Mouse (Mus musculus) bone marrow, adult 2 months (tissue): ENCODE measurements around the gene Ttc39b.

Source experiments
- CTCF ChIP-seq: fragments of 200-500 bp; IDR thresholded peaks from 2 replicates; pipeline ENCODE4 v1.5.1; 2011; ENCODE audit warnings: low read length, control low read depth; ENCODE audit not compliant: control insufficient read depth, insufficient read depth
- POLR2A ChIP-seq: fragments of 200-500 bp; IDR thresholded peaks from 2 replicates; pipeline ENCODE4 v1.6.1; 2011; ENCODE audit warnings: low read depth, mild to moderate bottlenecking, control low read depth, low read length, borderline replicate concordance; ENCODE audit not compliant: control insufficient read depth

DNA sequence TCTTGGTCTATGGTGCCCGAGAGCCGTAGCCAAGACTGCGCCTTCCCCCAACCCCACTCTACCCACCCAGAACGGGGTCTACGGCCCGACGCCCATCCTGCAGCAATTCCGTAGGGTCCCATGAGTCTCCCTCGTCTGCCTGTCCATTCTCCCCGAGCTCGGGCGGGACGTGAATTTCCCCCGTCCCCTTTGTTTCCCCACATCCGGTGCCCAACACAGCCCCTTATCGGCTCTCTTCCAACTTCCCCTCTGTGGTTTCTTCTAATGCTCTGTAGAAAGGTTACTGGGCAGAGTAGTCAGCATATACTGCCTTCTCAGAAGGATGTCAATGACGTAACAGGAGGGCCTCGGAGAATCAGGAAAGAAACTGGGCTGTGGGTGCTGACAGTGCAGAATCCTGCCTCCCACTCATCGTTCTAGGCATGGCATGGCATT lies 50.4 kb downstream of the Ttc39b start:
- TF ChIP-seq CTCF, result no peak
- no peak for TF ChIP-seq POLR2A
